ENCODE assay signal across 29 mouse cellular contexts in the genomic region with DNA sequence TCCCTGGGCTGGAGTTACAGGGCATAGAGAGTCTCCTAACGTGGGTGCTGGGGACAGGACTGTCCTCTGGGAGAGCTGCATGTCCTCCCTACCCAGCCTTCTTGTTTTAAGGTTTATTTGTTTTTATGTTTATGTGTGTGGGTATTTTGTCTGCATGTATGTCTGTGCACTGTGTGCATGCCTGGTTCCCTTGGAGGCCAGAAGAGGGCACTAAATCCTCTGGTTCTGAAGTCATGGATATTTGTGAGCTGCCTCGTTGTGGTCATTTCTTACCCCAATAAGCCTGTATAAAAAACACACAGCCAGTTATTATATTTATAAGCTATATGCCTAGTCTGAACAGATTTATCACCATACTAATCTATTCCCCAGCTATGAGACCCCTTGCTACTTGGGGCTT. TPM values are rescaled to one million over a fixed set of nuclear protein-coding genes. Genes with fewer than 3 reads are reported as not detected.
A peak's percentile ranks its signal among the peaks of the same experiment; 100 is the strongest.
DNase-seq lines count a peak whose midpoint lies in the region; ATAC-seq and TF ChIP-seq lines count a peak whose summit lies in the region.
"Had no signal": no experiment of that assay in that cellular context is flagged by ENCODE, and none has a peak within 500 bp of the region (broad histone marks: within the 10 kb centered on the region; RNA-seq: fewer than 3 reads in every experiment).

No protein-coding gene starts in this region.

- no peak overlapping the region for H3K9ac ChIP-seq in hindbrain, postnatal 0 days (replicated peaks; ENCODE audit: low read length)
- H3K9ac ChIP-seq in liver, adult 2 months (ENCODE audit: low read depth, low read length): no peak overlapping the region
- no peak overlapping the region for H3K9ac ChIP-seq in liver, embryonic 11.5 days (ENCODE audit: low read depth, low read length)
- H3K9ac ChIP-seq: embryonic facial prominence, embryonic 13.5 days; forebrain, embryonic 15.5 days; hindbrain, embryonic 13.5 days; limb, embryonic 13.5 days; midbrain, embryonic 15.5 days had no signal

- H3K27ac ChIP-seq in hindbrain, postnatal 0 days: no peak overlapping the region
- H3K27ac ChIP-seq in hindbrain, embryonic 10.5 days: no peak overlapping the region
- no peak overlapping the region for H3K27ac ChIP-seq in liver, adult 2 months (replicated peaks; ENCODE audit: insufficient read depth, low read depth, low read length)
- no peak overlapping the region for H3K27ac ChIP-seq in liver, embryonic 11.5 days (ENCODE audit: low read depth, low read length)
- H3K27ac ChIP-seq in cerebellum, adult 2 months (ENCODE audit: insufficient read depth, low read length): no peak overlapping the region
- H3K27ac ChIP-seq: embryonic facial prominence, embryonic 13.5 days; forebrain, embryonic 10.5 days; forebrain, embryonic 15.5 days; hindbrain, embryonic 13.5 days; left cerebral cortex, adult 2 months; limb, embryonic 13.5 days; macrophage; midbrain, embryonic 15.5 days had no signal

- H3K79me2 ChIP-seq in liver, adult 2 months (ENCODE audit: control insufficient read depth, insufficient read depth, low read length): no peaks in the 10 kb centered on the region

- H3K4me1 ChIP-seq in hindbrain, postnatal 0 days (ENCODE audit: insufficient read depth, low read length): no peaks in the 10 kb centered on the region
- H3K4me1 ChIP-seq in hindbrain, embryonic 10.5 days (replicated peaks): no peaks in the 10 kb centered on the region
- no peaks in the 10 kb centered on the region for H3K4me1 ChIP-seq in liver, adult 2 months (ENCODE audit: control insufficient read depth, insufficient read depth, low read length)
- no peaks in the 10 kb centered on the region for H3K4me1 ChIP-seq in liver, embryonic 11.5 days (replicated peaks; ENCODE audit: control insufficient read depth, insufficient read depth, low read length)
- H3K4me1 ChIP-seq in E14TG2a.4 (replicated peaks; ENCODE audit: low read depth, low read length): no peaks in the 10 kb centered on the region
- H3K4me1 ChIP-seq in cerebellum, adult 2 months (ENCODE audit: control insufficient read depth, insufficient read depth, low read length): no peaks in the 10 kb centered on the region
- H3K4me1 ChIP-seq: embryonic facial prominence, embryonic 13.5 days; forebrain, embryonic 15.5 days; hindbrain, embryonic 13.5 days; midbrain, embryonic 15.5 days had no signal

- TF ChIP-seq POLR2A in liver, adult 2 months (IDR thresholded peaks at IDR 0.05; ENCODE audit: extremely low read depth, insufficient read depth, low read length): no peak
- no peak for TF ChIP-seq POLR2A in cerebellum, adult 2 months (IDR thresholded peaks at IDR 0.05; ENCODE audit: borderline replicate concordance, insufficient read depth, low read length)

- WGBS in hindbrain, postnatal 0 days: 72% methylated on average over 2 of the region's 2 CpGs
- WGBS in hindbrain, embryonic 10.5 days: 60% methylated on average over 2 of the region's 2 CpGs
- 66% methylated on average over 2 of the region's 2 CpGs for WGBS in liver, adult 2 months
- WGBS in liver, embryonic 11.5 days: 48% methylated on average over 2 of the region's 2 CpGs
- WGBS in cerebellum, adult 2 months: 46% methylated on average over 2 of the region's 2 CpGs

- DNase-seq in hindbrain, postnatal 0 days (ENCODE audit: low spot score): no peak
- DNase-seq in hindbrain, embryonic 10.5 days (ENCODE audit: low spot score): no peak
- DNase-seq in liver, adult 2 months (ENCODE audit: extremely low read depth, low read depth, low spot score): no peak
- no peak for DNase-seq in liver, embryonic 11.5 days (ENCODE audit: low spot score)
- DNase-seq in 416B (ENCODE audit: low read depth): peak; percentile 50
- no peak for DNase-seq in cerebellum, adult 2 months
- DNase-seq: adrenal gland, postnatal 14 days; cerebellum, adult 11-12 months; cerebellum, postnatal 10 days; kidney, adult 18-20 months; kidney, postnatal 14 days; right cerebral cortex, postnatal 4 days; thymus, adult 2 months; thymus, postnatal 36 days had no signal

- TF ChIP-seq CTCF in hindbrain, postnatal 0 days (IDR thresholded peaks at IDR 0.05; ENCODE audit: low read depth): peak; percentile 11; the same call in 1 of the 2 replicates
- peak; percentile 14; the same call in 1 of the 2 replicates for TF ChIP-seq CTCF in liver, adult 2 months (IDR thresholded peaks at IDR 0.05; ENCODE audit: low read depth, low read length)
- peak; percentile 37 for TF ChIP-seq CTCF in E14TG2a.4 (conservative IDR thresholded peaks at IDR 0.05; ENCODE audit: low read length)
- TF ChIP-seq CTCF in cerebellum, adult 2 months (IDR thresholded peaks at IDR 0.05; ENCODE audit: borderline replicate concordance, insufficient read depth, low read depth, low read length): no peak

- no peaks in the 10 kb centered on the region for H3K36me3 ChIP-seq in hindbrain, postnatal 0 days (ENCODE audit: insufficient read depth, low read length)
- H3K36me3 ChIP-seq in hindbrain, embryonic 10.5 days: no peaks in the 10 kb centered on the region
- H3K36me3 ChIP-seq in liver, adult 2 months (ENCODE audit: control insufficient read depth, insufficient read depth, low read length): peaks cover 3% of the 10 kb centered on the region; the same call in 1 of the 2 replicates
- no peaks in the 10 kb centered on the region for H3K36me3 ChIP-seq in liver, embryonic 11.5 days (ENCODE audit: control insufficient read depth, insufficient read depth, low read length)
- H3K36me3 ChIP-seq in E14TG2a.4 (ENCODE audit: insufficient read depth, low read length): no peaks in the 10 kb centered on the region
- H3K36me3 ChIP-seq: embryonic facial prominence, embryonic 13.5 days; forebrain, embryonic 10.5 days; forebrain, embryonic 15.5 days; hindbrain, embryonic 13.5 days; limb, embryonic 13.5 days; midbrain, embryonic 15.5 days had no signal

- H3K4me3 ChIP-seq in hindbrain, postnatal 0 days (ENCODE audit: low read length): no peak overlapping the region
- H3K4me3 ChIP-seq in hindbrain, embryonic 10.5 days: no peak overlapping the region
- no peak overlapping the region for H3K4me3 ChIP-seq in liver, adult 2 months (ENCODE audit: insufficient read depth, low read depth, low read length)
- H3K4me3 ChIP-seq in liver, embryonic 11.5 days (ENCODE audit: low read depth, low read length): no peak overlapping the region
- H3K4me3 ChIP-seq in E14TG2a.4 (replicated peaks; ENCODE audit: low read length): no peak overlapping the region
- no peak overlapping the region for H3K4me3 ChIP-seq in cerebellum, adult 2 months (replicated peaks; ENCODE audit: insufficient read depth, low read depth, low read length)
- H3K4me3 ChIP-seq: embryonic facial prominence, embryonic 13.5 days; forebrain, embryonic 10.5 days; forebrain, embryonic 15.5 days; hindbrain, embryonic 13.5 days; left cerebral cortex, adult 2 months; limb, embryonic 13.5 days; midbrain, embryonic 15.5 days had no signal

- H3K9me3 ChIP-seq in hindbrain, postnatal 0 days (ENCODE audit: low read length): no peaks in the 10 kb centered on the region
- H3K9me3 ChIP-seq in hindbrain, embryonic 10.5 days: no peaks in the 10 kb centered on the region
- no peaks in the 10 kb centered on the region for H3K9me3 ChIP-seq in liver, embryonic 11.5 days (ENCODE audit: control insufficient read depth, low read length)
- H3K9me3 ChIP-seq in E14TG2a.4 (ENCODE audit: low read length): no peaks in the 10 kb centered on the region
- H3K9me3 ChIP-seq: embryonic facial prominence, embryonic 13.5 days; forebrain, embryonic 10.5 days; forebrain, embryonic 15.5 days; hindbrain, embryonic 13.5 days; limb, embryonic 13.5 days; midbrain, embryonic 15.5 days had no signal

- ATAC-seq in hindbrain, postnatal 0 days: no peak
- no peak for ATAC-seq in liver, embryonic 11.5 days (replicated peaks; ENCODE audit: low FRiP score)
- ATAC-seq: forebrain, embryonic 15.5 days; midbrain, embryonic 15.5 days had no signal

- no peaks in the 10 kb centered on the region for H3K27me3 ChIP-seq in hindbrain, postnatal 0 days (ENCODE audit: insufficient read depth, low read length)
- H3K27me3 ChIP-seq in hindbrain, embryonic 10.5 days (ENCODE audit: insufficient read depth, poor library complexity, severe bottlenecking): peaks cover 10% of the 10 kb centered on the region
- no peaks in the 10 kb centered on the region for H3K27me3 ChIP-seq in liver, adult 2 months (ENCODE audit: control insufficient read depth, insufficient read depth, low read length)
- H3K27me3 ChIP-seq in liver, embryonic 11.5 days (replicated peaks; ENCODE audit: control insufficient read depth, insufficient read depth, low read length): peaks cover 12% of the 10 kb centered on the region
- peaks cover 8% of the 10 kb centered on the region; the same call in 1 of the 2 replicates for H3K27me3 ChIP-seq in E14TG2a.4 (ENCODE audit: insufficient read depth, low read length)
- H3K27me3 ChIP-seq in cerebellum, adult 2 months (ENCODE audit: control insufficient read depth, insufficient read depth, low read length): no peaks in the 10 kb centered on the region; the same call in 1 of the 2 replicates
- H3K27me3 ChIP-seq: embryonic facial prominence, embryonic 13.5 days; forebrain, embryonic 15.5 days had no signal

- no peak overlapping the region for H3K4me2 ChIP-seq in hindbrain, postnatal 0 days (ENCODE audit: low read depth, low read length)
- no peak overlapping the region for H3K4me2 ChIP-seq in liver, embryonic 11.5 days
- H3K4me2 ChIP-seq: embryonic facial prominence, embryonic 13.5 days; forebrain, embryonic 15.5 days; hindbrain, embryonic 13.5 days; limb, embryonic 13.5 days; midbrain, embryonic 15.5 days had no signal

RNA-seq across cellular contexts. Expression of a gene that starts 9.3 kb away (rescaled TPM):
- 0.78 and 1.9 TPM in 2 replicates for total RNA-seq in hindbrain, postnatal 0 days (2014; rRNA removed)
- 2.1 and 2.5 TPM in 2 replicates for polyA plus RNA-seq in hindbrain, postnatal 0 days (2015; fragmentation: Nextera tagmentation; extraction: Ambion mirVana)
- 0.89 and 2.2 TPM in 2 replicates for polyA plus RNA-seq in hindbrain, embryonic 10.5 days (2016; fragmentation: Nextera tagmentation; extraction: Ambion mirVana)
- total RNA-seq in liver, adult 2 months (2014; rRNA removed): 29.6 and 36.4 TPM in 2 replicates
- polyA plus RNA-seq in liver, adult 2 months (2012; rRNA removed): 93.8 and 98.4 TPM in 2 replicates
- polyA plus RNA-seq in liver, embryonic 11.5 days (2014; fragmentation: Nextera tagmentation; extraction: Ambion mirVana): 0.19 and 0.32 TPM in 2 replicates
- polyA plus RNA-seq in cerebellum, adult 2 months (2012; rRNA removed): 0.21 and 0.41 TPM in 2 replicates
- total RNA-seq: CH12.LX; common myeloid progenitor, adult 5-6 weeks; neutrophil, adult 5-6 weeks had no signal
- polyA plus RNA-seq: macrophage had no signal

RNA-seq across cellular contexts. Expression of a gene that starts 23.5 kb away (rescaled TPM):
- total RNA-seq in hindbrain, postnatal 0 days (2014; rRNA removed): 192 and 222 TPM in 2 replicates
- polyA plus RNA-seq in hindbrain, postnatal 0 days (2015; fragmentation: Nextera tagmentation; extraction: Ambion mirVana): 133 and 148 TPM in 2 replicates
- polyA plus RNA-seq in hindbrain, embryonic 10.5 days (2016; fragmentation: Nextera tagmentation; extraction: Ambion mirVana): 36.3 and 38.1 TPM in 2 replicates
- total RNA-seq in liver, adult 2 months (2014; rRNA removed): 153 and 159 TPM in 2 replicates
- 51.0 and 74.3 TPM in 2 replicates for polyA plus RNA-seq in liver, adult 2 months (2012; rRNA removed)
- 41.1 and 44.0 TPM in 2 replicates for polyA plus RNA-seq in liver, embryonic 11.5 days (2014; fragmentation: Nextera tagmentation; extraction: Ambion mirVana)
- 15.2 and 21.9 TPM in 2 replicates for polyA plus RNA-seq in cerebellum, adult 2 months (2012; rRNA removed)

RNA-seq across cellular contexts. Expression of a gene that starts 42.5 kb away (rescaled TPM):
- total RNA-seq in hindbrain, postnatal 0 days (2014; rRNA removed): not detected in 2 replicates
- 0.48 and 0.96 TPM in 2 replicates for polyA plus RNA-seq in hindbrain, postnatal 0 days (2015; fragmentation: Nextera tagmentation; extraction: Ambion mirVana)
- polyA plus RNA-seq in hindbrain, embryonic 10.5 days (2016; fragmentation: Nextera tagmentation; extraction: Ambion mirVana): 0.55 and 0.93 TPM in 2 replicates
- not detected in 2 replicates for total RNA-seq in liver, adult 2 months (2014; rRNA removed)
- polyA plus RNA-seq in liver, adult 2 months (2012; rRNA removed): not detected in 2 replicates
- polyA plus RNA-seq in liver, embryonic 11.5 days (2014; fragmentation: Nextera tagmentation; extraction: Ambion mirVana): 0.49 and 1.0 TPM in 2 replicates
- polyA plus RNA-seq in cerebellum, adult 2 months (2012; rRNA removed): not detected in 2 replicates
- total RNA-seq: adrenal gland, postnatal 14 days; common myeloid progenitor, adult 5-6 weeks; layer of hippocampus, postnatal 10 days; left cerebral cortex, adult 2 months; left cerebral cortex, postnatal 36 days; neutrophil, adult 5-6 weeks had no signal
- polyA plus RNA-seq: frontal cortex, adult 2 months; macrophage; thymus, adult 2 months had no signal

RNA-seq across cellular contexts. Expression of a gene that starts 59.7 kb away (rescaled TPM):
- 10.7 and 11.2 TPM in 2 replicates for total RNA-seq in hindbrain, postnatal 0 days (2014; rRNA removed)
- polyA plus RNA-seq in hindbrain, postnatal 0 days (2015; fragmentation: Nextera tagmentation; extraction: Ambion mirVana): 31.9 and 32.9 TPM in 2 replicates
- 25.3 and 29.4 TPM in 2 replicates for polyA plus RNA-seq in hindbrain, embryonic 10.5 days (2016; fragmentation: Nextera tagmentation; extraction: Ambion mirVana)
- total RNA-seq in liver, adult 2 months (2014; rRNA removed): 5.7 and 8.2 TPM in 2 replicates
- polyA plus RNA-seq in liver, adult 2 months (2012; rRNA removed): 7.0 and 7.7 TPM in 2 replicates
- polyA plus RNA-seq in liver, embryonic 11.5 days (2014; fragmentation: Nextera tagmentation; extraction: Ambion mirVana): 18.6 and 21.5 TPM in 2 replicates
- 53.1 and 55.5 TPM in 2 replicates for polyA plus RNA-seq in cerebellum, adult 2 months (2012; rRNA removed)

Comparison
In these comparisons a context has a peak if more than half of its experiments do, and no peak if none do; other contexts are left out.
1. RNA of a gene that starts 9.3 kb away (polyA plus RNA-seq): 93.8 to 98.4 TPM in liver, adult 2 months; 2.1 to 2.5 TPM in hindbrain, postnatal 0 days, 0.89 to 2.2 TPM in hindbrain, embryonic 10.5 days, 0.21 to 0.41 TPM in cerebellum, adult 2 months and 0.19 to 0.32 TPM in liver, embryonic 11.5 days; every median in the first group is over 10 times any median in the second.